Mouse (Mus musculus): Measurements from ENCODE around the gene Unc119b. TPM values are rescaled to one million over a fixed set of nuclear protein-coding genes. Genes with fewer than 3 reads are reported as not detected.
"Not testable (repeated sequence)": the region's sequence is repeated elsewhere in the genome, so short reads cannot be mapped to it uniquely, and the experiment has no call there.

Gene Unc119b
- polyA plus RNA-seq, 1 experiment from 2014 or later = 81.2 TPM

GRCm38 (mm10) chr5:115155156-115155631 is 20.4 kb upstream of the Unc119b start:
- DNase-seq (ENCODE audit: low spot score) (no peak), ATAC-seq (replicated peaks; ENCODE audit: low FRiP score) (no peak)
- no peak overlapping the region for H3K4me3 ChIP-seq (ENCODE audit: low read depth, low read length)
- H3K4me1 ChIP-seq (replicated peaks; ENCODE audit: control insufficient read depth, insufficient read depth, low read length) = peaks cover 18% of the 10 kb centered on the region
- no peak overlapping the region for H3K4me2 ChIP-seq (ENCODE audit: low read depth, low read length, severe bottlenecking)
- H3K27ac ChIP-seq (ENCODE audit: low read depth, low read length) = no peak overlapping the region
- H3K9ac ChIP-seq (ENCODE audit: low read length) = peak overlapping the region; percentile 25; the same call in 1 of the 2 replicates
- no peaks in the 10 kb centered on the region for H3K9me3 ChIP-seq (ENCODE audit: control insufficient read depth, low read length)
- 78% methylated on average over 13 of the region's 13 CpGs for WGBS
- H3K27me3 ChIP-seq (ENCODE audit: control insufficient read depth, insufficient read depth, low read length) = no peaks in the 10 kb centered on the region
- H3K36me3 ChIP-seq (ENCODE audit: control insufficient read depth, insufficient read depth, low read length) = peaks cover 6% of the 10 kb centered on the region

GRCm38 (mm10) chr5:115152132-115152956 is 17.6 kb upstream of the Unc119b start:
- ATAC-seq (replicated peaks; ENCODE audit: low FRiP score) (no peak), DNase-seq (ENCODE audit: low spot score) (no peak)
- Histone ChIP-seq H3K4me3 (ENCODE audit: low read depth, low read length) (no peak overlapping the region), H3K4me1 (replicated peaks; ENCODE audit: control insufficient read depth, insufficient read depth, low read length) (peaks cover 15% of the 10 kb centered on the region), H3K27me3 (ENCODE audit: control insufficient read depth, insufficient read depth, low read length) (no peaks in the 10 kb centered on the region), H3K4me2 (ENCODE audit: low read depth, low read length, severe bottlenecking) (no peak overlapping the region), H3K9ac (ENCODE audit: low read length) (no peak overlapping the region), H3K27ac (ENCODE audit: low read depth, low read length) (no peak overlapping the region), H3K9me3 (ENCODE audit: control insufficient read depth, low read length) (no peaks in the 10 kb centered on the region), H3K36me3 (ENCODE audit: control insufficient read depth, insufficient read depth, low read length) (peaks cover 16% of the 10 kb centered on the region)
- WGBS = 70% methylated on average over 8 of the region's 8 CpGs

DNA sequence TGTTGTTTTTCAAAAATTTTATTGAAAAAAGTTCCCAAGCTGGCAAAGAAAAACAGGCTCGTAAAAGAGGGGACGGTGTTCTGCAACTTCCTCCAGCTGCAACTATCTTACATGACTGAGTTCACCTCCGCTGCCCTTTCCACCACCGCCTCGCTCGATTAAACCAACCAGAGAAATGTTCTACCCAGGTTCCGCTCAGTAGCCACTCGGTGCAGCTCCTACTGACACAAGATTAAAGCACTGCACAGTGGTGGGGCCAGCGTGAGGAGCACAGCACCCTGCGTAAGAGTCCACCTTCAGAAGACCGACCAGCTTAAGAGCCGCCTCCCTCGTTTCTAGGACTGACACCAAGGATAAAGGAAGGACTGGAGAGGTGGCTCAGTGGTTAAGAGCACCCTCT is 16.7 kb upstream of the Unc119b start:
- no peak for DNase-seq (ENCODE audit: low spot score)
- Histone ChIP-seq H3K36me3 (ENCODE audit: control insufficient read depth, insufficient read depth, low read length) (peaks cover 16% of the 10 kb centered on the region), H3K4me2 (ENCODE audit: low read depth, low read length, severe bottlenecking) (no peak overlapping the region)

DNA sequence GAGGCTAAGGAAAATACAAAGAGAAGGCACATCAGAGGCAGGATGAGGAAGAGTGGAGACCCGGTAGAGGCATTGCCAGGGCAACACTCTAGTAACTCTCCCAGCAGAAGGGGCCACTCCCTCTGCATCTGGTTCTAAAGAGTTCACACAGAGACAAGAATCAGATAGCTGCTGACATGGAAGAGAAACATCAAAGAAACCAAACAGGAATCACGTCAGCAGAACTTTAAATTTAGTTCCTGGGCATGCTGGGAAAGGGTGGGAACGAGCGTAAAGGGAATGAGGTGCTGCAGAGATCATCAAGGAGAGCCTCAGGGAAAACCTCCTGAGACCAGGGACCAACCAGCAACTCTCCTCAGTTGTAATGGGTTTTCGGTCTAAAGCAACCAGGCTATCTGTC is 16.2 kb upstream of the Unc119b start:
- DNase-seq (ENCODE audit: low spot score) (no peak), ATAC-seq (replicated peaks; ENCODE audit: low FRiP score) (no peak)
- no peaks in the 10 kb centered on the region for H3K9me3 ChIP-seq (ENCODE audit: control insufficient read depth, low read length)
- no peak overlapping the region for H3K4me2 ChIP-seq (ENCODE audit: low read depth, low read length, severe bottlenecking)
- WGBS = 93% methylated on average over 5 of the region's 5 CpGs
- no peak overlapping the region for H3K9ac ChIP-seq (ENCODE audit: low read length)
- no peaks in the 10 kb centered on the region for H3K27me3 ChIP-seq (ENCODE audit: control insufficient read depth, insufficient read depth, low read length)
- no peak overlapping the region for H3K4me3 ChIP-seq (ENCODE audit: low read depth, low read length)
- H3K36me3 ChIP-seq (ENCODE audit: control insufficient read depth, insufficient read depth, low read length) = peaks cover 16% of the 10 kb centered on the region
- H3K4me1 ChIP-seq (replicated peaks; ENCODE audit: control insufficient read depth, insufficient read depth, low read length) = peaks cover 6% of the 10 kb centered on the region
- H3K27ac ChIP-seq (ENCODE audit: low read depth, low read length) = no peak overlapping the region

More for the DNA sequence above, 16.7 kb upstream of the Unc119b start:
- ATAC-seq (replicated peaks; ENCODE audit: low FRiP score) = no peak
- Histone ChIP-seq H3K27me3 (ENCODE audit: control insufficient read depth, insufficient read depth, low read length) (no peaks in the 10 kb centered on the region), H3K27ac (ENCODE audit: low read depth, low read length) (no peak overlapping the region), H3K9me3 (ENCODE audit: control insufficient read depth, low read length) (no peaks in the 10 kb centered on the region), H3K4me1 (replicated peaks; ENCODE audit: control insufficient read depth, insufficient read depth, low read length) (peaks cover 9% of the 10 kb centered on the region), H3K9ac (ENCODE audit: low read length) (no peak overlapping the region), H3K4me3 (ENCODE audit: low read depth, low read length) (no peak overlapping the region)
- 90% methylated on average over 13 of the region's 13 CpGs for WGBS

GRCm38 (mm10) chr5:115149675-115150459 is 15.1 kb upstream of the Unc119b start:
- DNase-seq (ENCODE audit: low spot score) (no peak), ATAC-seq (replicated peaks; ENCODE audit: low FRiP score) (no peak)
- Histone ChIP-seq H3K27me3 (ENCODE audit: control insufficient read depth, insufficient read depth, low read length) (no peaks in the 10 kb centered on the region), H3K27ac (ENCODE audit: low read depth, low read length) (no peak overlapping the region), H3K36me3 (ENCODE audit: control insufficient read depth, insufficient read depth, low read length) (peaks cover 16% of the 10 kb centered on the region), H3K9ac (ENCODE audit: low read length) (no peak overlapping the region), H3K9me3 (ENCODE audit: control insufficient read depth, low read length) (no peaks in the 10 kb centered on the region), H3K4me1 (replicated peaks; ENCODE audit: control insufficient read depth, insufficient read depth, low read length) (no peaks in the 10 kb centered on the region), H3K4me3 (ENCODE audit: low read depth, low read length) (no peak overlapping the region), H3K4me2 (ENCODE audit: low read depth, low read length, severe bottlenecking) (no peak overlapping the region)
- 97% methylated on average over 14 of the region's 14 CpGs for WGBS

- not testable (repeated sequence) for ATAC-seq (replicated peaks; ENCODE audit: low FRiP score); H3K4me2 ChIP-seq (ENCODE audit: low read depth, low read length, severe bottlenecking); H3K4me3 ChIP-seq (ENCODE audit: low read depth, low read length); H3K9me3 ChIP-seq (ENCODE audit: control insufficient read depth, low read length); H3K9ac ChIP-seq (ENCODE audit: low read length); H3K27ac ChIP-seq (ENCODE audit: low read depth, low read length); H3K27me3 ChIP-seq (ENCODE audit: control insufficient read depth, insufficient read depth, low read length); DNase-seq (ENCODE audit: low spot score); H3K4me1 ChIP-seq (replicated peaks; ENCODE audit: control insufficient read depth, insufficient read depth, low read length)
- no CpG with 5 or more reads among the region's 1 CpGs for WGBS
- peaks cover 16% of the 10 kb centered on the region for H3K36me3 ChIP-seq (ENCODE audit: control insufficient read depth, insufficient read depth, low read length)
Measured at GRCm38 (mm10) chr5:115148872-115149271, 14.1 kb upstream of the Unc119b start.

- H3K4me2 ChIP-seq (ENCODE audit: low read depth, low read length, severe bottlenecking) = no peak overlapping the region
- no peak overlapping the region for H3K27ac ChIP-seq (ENCODE audit: low read depth, low read length)
- no peak for ATAC-seq (replicated peaks; ENCODE audit: low FRiP score)
- no peaks in the 10 kb centered on the region for H3K4me1 ChIP-seq (replicated peaks; ENCODE audit: control insufficient read depth, insufficient read depth, low read length)
- no peaks in the 10 kb centered on the region for H3K9me3 ChIP-seq (ENCODE audit: control insufficient read depth, low read length)
- no peaks in the 10 kb centered on the region for H3K27me3 ChIP-seq (ENCODE audit: control insufficient read depth, insufficient read depth, low read length)
- no peak for DNase-seq (ENCODE audit: low spot score)
- no peak overlapping the region for H3K9ac ChIP-seq (ENCODE audit: low read length)
- WGBS = 91% methylated on average over 8 of the region's 8 CpGs
- peaks cover 16% of the 10 kb centered on the region for H3K36me3 ChIP-seq (ENCODE audit: control insufficient read depth, insufficient read depth, low read length)
- H3K4me3 ChIP-seq (ENCODE audit: low read depth, low read length) = no peak overlapping the region
Measured at GRCm38 (mm10) chr5:115148378-115148777, 13.6 kb upstream of the Unc119b start.

GRCm38 (mm10) chr5:115147388-115147787 is 12.6 kb upstream of the Unc119b start:
- Histone ChIP-seq H3K9me3 (ENCODE audit: control insufficient read depth, low read length) (no peaks in the 10 kb centered on the region), H3K4me3 (ENCODE audit: low read depth, low read length) (no peak overlapping the region), H3K36me3 (ENCODE audit: control insufficient read depth, insufficient read depth, low read length) (peaks cover 16% of the 10 kb centered on the region), H3K27ac (ENCODE audit: low read depth, low read length) (no peak overlapping the region), H3K27me3 (ENCODE audit: control insufficient read depth, insufficient read depth, low read length) (no peaks in the 10 kb centered on the region), H3K4me1 (replicated peaks; ENCODE audit: control insufficient read depth, insufficient read depth, low read length) (no peaks in the 10 kb centered on the region), H3K9ac (ENCODE audit: low read length) (no peak overlapping the region), H3K4me2 (ENCODE audit: low read depth, low read length, severe bottlenecking) (no peak overlapping the region)
- ATAC-seq (replicated peaks; ENCODE audit: low FRiP score) = no peak
- WGBS = 95% methylated on average over 3 of the region's 3 CpGs
- DNase-seq (ENCODE audit: low spot score) = no peak
